Mouse (Mus musculus) cerebellum, adult (tissue): ENCODE data around the gene Tomm34.
"Not testable (repeated sequence)": the region's sequence is repeated elsewhere in the genome, so short reads cannot be mapped to it uniquely, and the experiment has no call there.

Experiments
- ATAC-seq: cut with Nextera tagmentation; 2 replicates; pipeline ENCODE4 v1.9.2; 2017; ENCODE audit warnings: mild to moderate bottlenecking, moderate library complexity, mixed read lengths; ENCODE audit not compliant: insufficient number of reproducible peaks, low FRiP score, low TSS enrichment

Tomm34 gene

DNA sequence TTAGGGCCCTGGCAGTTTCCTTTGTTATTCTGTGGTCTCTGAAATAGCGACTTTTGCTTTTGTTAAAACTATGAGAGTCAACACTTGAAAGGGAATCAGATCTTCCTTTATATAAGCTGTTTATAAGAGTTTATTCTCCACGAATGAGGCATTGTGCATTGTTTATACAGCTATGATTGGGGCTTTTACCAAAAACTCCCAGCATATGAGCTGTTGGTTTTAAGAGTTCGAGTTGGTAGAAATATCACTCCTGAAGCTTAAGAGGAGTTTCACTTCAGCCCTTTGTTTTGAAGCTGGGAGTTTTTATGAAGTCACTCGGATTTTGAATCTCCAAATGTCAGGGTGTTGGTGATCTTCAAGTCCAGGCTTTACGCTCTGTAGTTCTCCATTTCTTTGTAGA, 6.9 kb upstream of the Tomm34 start:
- ATAC-seq = no peak

DNA sequence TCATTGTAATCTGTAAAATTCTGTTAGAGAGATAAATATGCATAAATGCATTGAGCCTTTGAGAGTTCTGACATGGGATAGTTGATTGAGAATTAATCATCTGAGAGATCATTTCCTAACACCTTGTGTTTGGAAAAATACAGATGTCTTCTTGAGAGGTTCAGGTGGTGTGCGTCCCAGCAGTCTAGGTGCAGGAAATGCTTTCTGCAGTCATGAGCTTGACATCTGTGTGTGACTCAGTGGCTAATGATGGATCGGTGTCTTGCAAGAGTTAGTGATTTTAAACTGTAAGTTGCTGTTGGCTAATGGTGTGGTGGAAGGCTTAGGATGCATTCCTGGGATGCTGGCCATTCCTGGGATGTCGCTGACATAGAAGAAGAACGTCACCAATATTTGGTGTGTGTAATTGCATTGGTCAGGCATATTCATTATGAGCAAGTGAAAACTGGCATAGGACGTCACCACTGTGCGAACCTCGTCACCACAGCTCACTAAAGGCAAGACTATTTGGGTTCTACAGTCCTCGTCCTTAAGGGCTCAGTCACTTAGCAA, 6.0 kb upstream of the Tomm34 start:
- no peak for ATAC-seq

DNA sequence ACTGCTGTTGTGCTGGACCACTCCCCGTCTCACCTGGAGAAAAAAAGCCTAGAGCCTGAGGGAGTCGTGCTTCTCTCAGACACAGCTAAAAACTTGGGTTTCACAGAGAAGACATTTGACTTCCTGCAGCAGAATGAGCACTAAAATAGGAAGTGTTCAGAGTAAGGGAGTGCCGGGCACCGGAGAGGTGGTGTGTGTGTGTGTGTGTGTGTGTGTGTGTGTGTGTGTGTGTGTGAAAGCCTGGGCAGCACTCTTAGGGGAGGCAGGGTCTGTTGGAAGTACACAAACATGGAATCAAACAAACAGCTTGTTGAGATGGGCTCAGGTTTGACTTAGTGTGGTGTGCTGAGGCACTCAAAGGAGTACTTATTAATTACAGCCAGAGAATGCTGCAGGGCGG, 4.1 kb upstream of the Tomm34 start:
- ATAC-seq = no peak

DNA sequence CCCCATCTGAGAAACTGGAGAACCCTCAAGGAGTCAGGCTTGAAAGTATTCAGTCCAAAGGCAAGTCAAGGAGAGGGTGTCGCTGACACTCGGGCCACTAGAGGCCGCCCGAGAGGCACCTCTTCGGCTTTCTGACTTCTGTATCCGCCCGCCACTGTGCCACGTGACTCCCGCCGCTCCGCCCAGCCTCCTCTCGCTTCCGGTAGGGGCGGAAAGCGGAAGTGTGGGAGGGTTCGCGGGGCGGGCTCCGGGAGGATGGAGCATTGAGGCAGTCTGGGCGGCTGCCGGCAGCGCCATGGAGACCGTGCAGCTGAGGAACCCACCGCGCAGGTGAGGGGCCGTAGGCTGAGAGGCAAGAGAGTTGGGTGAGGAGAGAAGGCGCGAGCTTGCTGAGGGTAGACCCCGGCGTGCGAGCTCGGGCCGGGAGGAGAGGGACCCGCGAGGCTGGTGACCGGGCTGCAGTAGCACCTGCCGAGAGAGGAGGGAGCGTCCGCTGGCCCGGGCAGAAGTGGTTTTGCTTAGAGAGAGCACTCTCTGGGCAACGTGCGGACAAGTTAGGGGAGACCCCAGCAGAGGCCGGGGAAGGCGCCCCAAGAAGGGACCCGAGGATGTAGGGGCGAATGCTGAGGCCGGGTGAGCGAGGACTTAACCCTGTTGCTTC, 3.1 kb upstream of the Tomm34 start:
- ATAC-seq = peak; percentile 77

DNA sequence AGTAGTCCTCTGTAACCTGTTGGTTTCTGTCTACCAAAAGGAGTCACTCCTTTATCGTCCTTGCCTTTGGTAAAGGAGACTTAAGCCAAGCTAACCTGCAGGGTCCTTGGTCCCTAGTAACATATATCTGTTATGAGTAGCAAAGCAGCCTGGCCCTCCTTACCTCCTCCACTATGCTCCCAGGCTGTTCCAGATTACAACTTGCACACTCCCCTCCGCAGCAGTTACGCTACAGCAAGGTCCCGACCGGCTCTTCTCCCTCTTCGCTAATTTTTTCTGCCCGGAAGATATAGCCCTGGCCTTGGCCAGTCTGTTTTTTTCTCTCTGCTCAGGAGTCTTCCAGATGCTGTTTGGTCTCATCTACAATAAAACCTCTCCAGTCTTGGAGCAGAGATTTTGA, 2.2 kb upstream of the Tomm34 start:
- no peak for ATAC-seq

DNA sequence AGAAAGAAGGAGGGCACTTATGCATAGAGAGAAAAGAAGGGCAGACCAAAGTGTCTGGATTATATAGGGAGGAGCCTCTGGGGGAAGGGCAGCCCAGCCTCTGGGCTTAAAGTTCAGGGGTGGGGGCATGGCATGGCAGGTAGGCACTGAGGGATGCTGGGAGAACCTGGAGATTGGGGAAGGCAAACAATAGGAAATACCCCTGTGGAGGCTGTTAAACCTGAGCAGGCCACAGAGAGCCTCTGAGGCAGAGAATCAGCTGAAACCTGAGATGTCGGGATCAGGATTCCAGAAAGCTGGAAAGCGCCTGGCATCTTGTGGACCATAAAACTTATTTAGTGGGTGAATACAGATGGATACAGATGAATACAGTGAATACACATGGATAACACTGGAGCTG, 1.1 kb upstream of the Tomm34 start:
- ATAC-seq = no peak

DNA sequence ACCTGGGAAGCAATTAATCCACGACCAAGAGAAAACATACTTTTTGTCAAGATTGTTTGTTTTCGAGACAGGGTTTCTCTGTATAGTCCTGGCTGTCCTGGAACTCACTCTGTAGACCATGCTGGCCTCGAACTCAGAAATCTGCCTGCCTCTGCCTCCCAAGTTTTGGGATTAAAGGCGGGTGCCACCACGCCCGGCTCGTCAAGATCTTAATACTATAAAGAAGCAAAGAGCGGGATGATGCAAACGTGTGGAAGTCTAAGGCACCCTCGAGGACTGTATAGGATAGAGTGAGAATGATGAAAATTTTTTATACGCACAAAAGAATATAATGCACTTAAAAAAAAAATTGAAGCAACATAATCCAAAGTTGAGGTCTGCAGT, 460 bp upstream of the Tomm34 start:
- ATAC-seq = not testable (repeated sequence)

DNA sequence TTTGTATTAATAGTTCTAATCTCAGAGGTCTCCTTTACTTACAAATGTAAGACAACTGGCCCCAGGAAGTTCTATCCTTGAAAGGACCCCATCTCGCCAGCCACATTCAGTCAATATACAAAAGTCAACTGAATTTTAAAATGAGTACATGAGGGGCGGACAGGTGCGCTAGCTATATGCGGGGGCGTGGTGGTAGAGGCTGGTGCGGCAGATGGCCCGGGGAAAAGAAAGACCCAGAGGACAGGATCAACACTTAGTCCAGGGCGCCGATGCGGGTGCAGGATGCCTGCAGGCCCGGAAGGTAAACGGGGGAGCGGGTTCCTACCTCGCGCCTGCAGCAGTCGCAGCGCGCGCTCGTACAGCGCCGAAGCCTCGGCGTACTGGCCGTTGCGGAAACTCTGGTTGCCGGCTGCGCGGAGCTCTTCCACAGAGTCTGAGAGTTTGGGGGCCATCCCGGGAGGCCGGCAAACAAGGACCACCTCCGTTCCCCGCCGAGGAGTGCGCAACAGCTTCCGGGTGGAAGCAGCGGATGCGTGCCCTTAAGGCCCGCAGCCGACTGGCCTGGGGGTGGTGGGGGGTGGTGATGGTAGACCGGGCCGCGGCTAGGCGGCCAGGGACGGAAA, 716 bp downstream of the Tomm34 start, which contains the start of gene Stk4:
Stk4 (plus strand) TSS at position 181 of the 623 bp plus-strand sequence.
- ATAC-seq = peak; percentile 21; the same call in 1 of the 2 replicates

DNA sequence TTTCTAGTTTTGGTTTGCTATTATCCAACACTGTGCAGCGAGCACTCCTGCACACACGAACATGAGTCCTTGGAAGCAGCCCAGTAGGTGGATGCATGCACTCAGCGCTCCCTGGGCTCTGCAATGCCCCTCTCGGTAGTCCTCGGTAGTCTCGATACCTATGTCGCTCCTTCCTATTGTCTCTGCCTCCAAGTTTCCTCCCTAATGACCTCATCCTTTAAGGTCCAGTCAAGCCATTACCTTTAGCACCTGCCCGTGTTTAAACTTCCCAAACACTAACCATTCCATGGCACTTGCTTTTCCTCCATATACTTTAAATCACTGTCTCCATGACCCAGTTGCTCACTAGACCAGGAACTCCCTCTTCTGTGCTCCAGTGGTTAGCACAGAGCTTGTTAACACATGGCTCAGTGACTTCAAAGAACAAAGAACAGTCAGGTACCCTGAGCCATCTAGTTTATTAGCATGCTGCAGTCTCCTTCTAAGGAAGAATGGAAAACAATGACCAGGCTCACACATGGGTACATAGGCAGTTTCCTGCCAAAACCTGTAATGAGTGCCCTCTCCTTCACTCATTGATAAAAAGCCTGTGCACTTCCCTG, 11.2 kb downstream of the Tomm34 start:
- no peak for ATAC-seq

DNA sequence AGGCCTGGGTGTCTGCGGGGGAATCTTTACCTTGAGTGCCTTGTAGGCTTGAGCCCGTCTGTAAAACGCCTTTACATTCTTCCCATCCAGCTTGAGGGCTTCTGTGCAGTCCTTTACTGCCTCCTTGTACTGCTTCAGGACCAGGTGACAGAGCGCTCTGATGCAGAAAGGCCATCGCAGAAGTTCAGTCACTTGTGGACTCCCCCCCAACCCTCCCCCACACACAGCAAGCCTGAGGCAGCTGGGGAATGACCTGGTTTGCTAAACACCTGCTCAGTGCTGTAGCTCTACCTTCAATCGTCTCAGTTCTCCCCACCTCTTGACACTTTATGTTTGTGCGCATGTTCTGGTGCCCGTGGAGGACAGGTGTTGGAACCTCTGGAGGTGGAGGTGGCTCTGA, 16.3 kb downstream of the Tomm34 start:
- no peak for ATAC-seq

DNA sequence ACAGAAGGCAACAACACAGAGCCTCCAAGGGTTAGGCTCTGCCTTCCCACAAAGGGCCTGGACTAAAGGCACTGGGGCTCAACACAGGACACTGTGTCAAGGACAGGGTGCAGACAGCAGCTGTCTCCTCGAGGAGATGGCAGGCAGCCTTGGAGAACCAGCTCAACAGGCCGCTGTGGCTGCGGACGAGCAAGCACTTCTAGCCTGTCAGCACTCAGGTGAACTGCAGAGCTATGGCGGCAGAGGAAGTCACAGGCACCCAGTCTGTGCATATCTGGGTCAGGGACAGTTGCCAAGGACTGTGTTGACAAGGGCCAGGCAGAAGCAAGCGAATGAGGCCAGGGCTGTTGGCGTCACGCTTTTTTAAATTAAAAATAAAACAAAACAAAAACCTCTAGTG, 17.2 kb downstream of the Tomm34 start:
- peak; percentile 89 for ATAC-seq

DNA sequence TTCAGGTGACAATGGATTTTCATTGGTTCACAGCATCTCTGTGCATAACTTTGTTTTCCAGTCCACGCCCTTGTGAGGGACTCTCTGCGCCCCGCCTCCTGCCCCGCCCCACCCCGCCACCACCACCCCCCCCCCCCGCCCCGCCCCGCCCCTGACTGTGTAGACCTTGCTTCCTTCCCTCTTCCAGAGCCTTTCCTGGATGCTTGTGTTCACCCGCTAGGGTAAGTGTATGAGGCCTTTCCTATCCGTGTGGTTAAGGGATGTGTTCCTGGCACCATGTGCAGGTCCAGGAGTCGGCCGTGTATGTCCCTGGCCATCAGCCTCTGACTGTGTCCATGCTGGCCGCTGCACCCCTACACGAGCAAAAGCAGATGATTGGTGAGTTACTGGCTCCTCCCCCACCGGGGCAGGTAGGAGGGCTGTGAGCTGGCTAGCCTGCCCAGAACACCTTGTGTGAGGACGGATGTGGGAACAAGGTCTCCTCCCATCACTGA, 23.7 kb downstream of the Tomm34 start:
- ATAC-seq = peak; percentile 87

DNA sequence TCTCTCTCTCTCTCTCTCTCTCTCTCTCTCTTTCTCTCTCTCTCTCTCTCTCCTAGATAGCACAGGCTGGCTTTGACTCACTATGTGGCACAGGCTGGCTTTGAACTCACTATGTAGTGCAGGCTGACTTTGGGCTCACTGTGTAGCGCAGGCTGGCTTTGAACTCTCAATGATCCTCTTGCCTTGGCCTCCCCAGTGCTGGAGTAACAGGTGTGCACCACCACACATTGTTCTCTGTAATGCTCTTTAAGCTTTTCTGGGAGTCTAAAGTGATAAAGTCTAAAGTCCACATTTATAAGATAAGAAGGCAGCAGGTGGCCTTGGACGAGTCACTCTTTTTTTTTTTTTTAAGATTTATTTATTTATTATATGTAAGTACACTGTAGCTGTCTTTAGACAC, 29.4 kb downstream of the Tomm34 start:
- ATAC-seq = no peak

DNA sequence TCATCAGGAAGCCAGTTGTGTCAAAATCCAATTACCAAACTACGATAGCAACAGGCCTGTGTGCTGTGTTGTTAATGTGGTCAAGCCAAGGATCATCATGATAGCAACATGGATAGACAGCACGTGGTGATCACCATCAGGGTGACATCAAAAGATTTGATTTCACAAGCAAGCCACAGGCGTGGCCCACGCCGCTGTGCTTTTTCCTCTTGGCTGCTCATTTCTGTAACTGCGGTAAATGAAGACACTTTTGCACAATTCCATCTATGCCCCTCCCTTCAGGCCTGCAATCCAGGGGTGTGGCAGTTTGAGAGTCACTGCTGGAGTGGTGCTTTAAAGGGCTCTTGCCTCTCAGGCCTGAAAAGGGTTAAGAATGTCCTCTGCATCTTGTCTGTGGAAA, 30.0 kb downstream of the Tomm34 start:
- ATAC-seq = no peak

DNA sequence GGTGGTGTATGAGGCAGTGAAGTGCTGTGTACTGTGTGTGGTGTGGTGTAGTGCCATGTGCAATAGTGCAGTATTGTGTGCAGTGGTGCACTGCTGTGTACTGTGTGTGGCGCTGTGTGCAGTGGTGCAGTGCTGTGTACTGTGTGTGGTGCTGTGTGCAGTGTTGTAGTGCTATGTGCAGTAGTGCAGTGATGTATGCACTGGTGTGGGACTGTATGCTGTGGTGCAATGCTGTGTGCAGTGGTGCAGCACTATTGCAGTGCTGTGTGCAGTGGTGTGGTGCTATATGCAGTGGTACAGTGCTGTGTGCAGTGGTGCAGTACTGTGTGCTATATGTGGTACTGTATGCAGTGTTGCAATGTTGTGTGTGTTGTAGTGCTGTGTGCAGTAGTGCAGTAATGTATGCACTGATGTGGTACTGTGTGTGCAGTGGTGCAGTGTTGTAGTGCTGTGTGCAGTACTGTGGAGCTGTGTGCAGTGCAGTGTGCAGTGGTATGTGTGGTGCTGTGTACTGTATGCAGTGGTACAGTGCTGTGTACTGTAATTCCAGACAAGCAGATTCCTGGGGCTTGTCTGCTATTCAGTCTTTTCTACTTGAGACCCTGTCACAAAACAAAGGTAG, 32.5 kb downstream of the Tomm34 start:
- ATAC-seq = no peak

DNA sequence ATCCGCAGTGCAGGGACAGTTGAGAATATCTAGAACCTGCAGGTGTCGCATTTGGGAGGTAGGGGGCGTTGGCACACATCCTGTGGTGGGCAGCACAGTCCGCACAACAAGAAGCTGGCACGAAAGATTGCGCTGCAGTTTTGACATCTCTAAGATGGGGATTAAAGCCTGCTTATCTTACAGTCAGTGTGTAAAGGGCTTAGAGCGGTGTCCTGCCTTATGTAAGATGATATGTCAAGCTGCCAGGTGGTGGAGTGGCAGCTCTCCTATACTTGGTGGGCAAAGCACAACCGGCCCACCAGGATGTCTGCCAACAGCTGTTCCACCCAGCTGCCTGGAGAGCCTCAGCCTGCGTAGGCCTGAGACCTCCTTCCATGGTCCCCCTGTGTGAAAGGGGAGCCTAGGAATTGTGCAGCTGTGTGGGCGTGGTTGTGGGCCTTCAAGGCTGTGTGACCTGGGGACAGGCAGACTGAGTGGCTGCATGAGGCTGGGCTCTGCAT, 34.4 kb downstream of the Tomm34 start:
- no peak for ATAC-seq

DNA sequence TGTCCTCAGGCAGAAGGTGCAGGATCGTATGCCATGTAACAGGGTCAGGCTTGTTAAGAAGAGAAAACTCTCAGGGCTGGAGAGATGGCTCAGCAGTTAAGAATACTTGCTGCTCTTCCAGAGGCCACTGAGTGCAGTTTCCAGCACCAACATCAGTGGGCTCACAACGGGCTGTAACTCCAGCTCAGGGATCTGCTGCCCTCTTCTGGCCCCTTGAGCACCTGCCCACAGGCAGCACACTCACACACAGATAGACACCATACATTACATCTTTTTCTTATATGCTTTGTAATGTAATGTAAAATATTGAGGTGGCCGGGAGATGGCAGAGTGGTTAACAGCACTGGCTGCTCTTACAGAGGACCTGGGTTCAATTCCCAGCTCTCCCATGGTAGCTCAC, 38.0 kb downstream of the Tomm34 start:
- ATAC-seq = no peak

DNA sequence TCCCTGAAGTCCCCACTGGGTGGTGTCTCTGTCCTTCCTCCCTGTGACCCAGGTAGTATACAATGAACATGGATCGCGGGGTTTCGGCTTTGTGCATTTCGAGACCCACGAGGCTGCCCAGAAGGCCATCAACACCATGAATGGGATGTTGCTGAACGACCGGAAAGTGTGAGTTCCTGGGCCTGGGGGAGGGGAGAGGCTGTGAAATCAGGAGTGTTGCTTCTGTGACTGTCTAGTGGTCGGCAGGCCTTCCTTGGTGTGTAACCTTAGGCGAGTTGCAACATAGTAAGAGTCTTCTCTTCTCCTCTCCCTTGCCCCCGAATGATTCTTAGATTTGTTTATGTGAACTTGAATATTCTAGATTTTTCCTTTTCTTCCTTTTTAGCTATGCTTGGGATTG, 39.8 kb downstream of the Tomm34 start:
- no peak for ATAC-seq

DNA sequence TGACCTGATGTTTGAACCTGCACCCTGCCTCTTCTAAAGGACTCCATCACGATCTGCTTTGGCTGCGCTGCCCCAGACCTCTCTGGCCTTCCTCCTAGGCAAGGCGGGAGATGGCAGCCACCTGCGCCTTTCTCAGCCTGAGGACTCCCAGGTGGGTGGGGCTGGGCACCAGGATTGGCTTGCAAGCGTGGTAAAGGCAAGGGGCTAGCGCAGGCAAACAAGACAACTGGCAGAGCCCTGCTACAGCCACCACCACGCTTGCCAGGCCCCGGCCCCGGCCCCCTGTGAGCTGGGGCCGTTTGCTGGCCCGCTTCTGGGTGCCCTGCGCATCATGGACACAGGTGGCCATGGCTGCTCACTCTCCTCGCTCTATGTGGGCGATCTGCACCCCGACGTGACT, 45.8 kb downstream of the Tomm34 start, which contains the start of gene Pabpc1l:
Pabpc1l (plus strand) TSS at position 301 of the 400 bp plus-strand sequence.
- ATAC-seq = no peak

DNA sequence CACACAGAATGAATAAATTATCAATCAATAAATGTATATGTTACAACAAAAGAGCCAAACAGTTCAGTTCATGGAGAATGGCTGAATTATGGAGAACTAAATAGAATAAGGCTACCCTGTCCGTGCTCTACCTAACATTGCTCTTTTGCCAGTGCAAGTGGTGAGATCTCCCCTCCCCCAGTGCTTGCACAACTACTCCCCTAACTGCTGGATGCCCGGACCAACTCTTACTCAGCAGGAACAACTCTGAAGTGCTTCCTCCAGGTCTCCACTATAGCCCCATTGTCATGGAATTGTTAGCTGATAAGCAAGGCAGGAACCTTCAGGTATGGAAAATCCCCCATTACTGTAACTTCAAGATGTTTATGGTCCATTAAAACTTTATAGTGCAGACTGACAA, 48.9 kb downstream of the Tomm34 start:
- no peak for ATAC-seq

DNA sequence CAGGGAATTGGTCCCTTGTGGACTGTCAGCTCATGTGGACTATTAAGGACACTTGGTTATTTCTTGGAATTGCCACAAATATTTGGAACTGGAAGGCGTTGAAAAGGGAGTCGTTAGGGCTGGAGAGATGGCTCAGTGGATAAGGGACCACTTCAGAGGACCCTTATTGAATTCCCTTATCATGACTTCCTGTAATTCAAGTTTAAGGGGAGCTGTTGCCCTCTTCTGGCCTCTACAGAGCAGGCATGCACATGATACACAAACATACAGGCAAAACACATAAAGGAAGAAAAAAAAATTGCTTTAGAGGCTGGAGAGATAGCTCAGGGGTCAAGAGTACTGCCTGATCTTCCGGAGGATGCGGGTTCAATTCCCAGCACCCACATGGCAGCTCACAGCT, 51.0 kb downstream of the Tomm34 start:
- no peak for ATAC-seq
